Mouse (Mus musculus) Patski (cell line): Measurements from ENCODE around the gene Nod1. TPM values are rescaled to one million over a fixed set of nuclear protein-coding genes. Genes with fewer than 3 reads are reported as not detected.

ENCODE experiments used
- ATAC-seq: fragments of 100-300 bp; one replicate; pipeline ENCODE4 v1.8.0; 2021
- CTCF ChIA-PET: fragments of 350-600 bp; sonication (Branson Sonifier 250); formaldehyde crosslinking; loops from one replicate; lab custom pipeline; 2022; ENCODE audit warnings: inconsistent platforms; lab: Charles Lee
- POLR2A ChIA-PET: fragments of 350-600 bp; sonication (Branson Sonifier 250); formaldehyde crosslinking; loops from one replicate; lab custom pipeline; 2022; ENCODE audit warnings: antibody characterized with exemption, inconsistent platforms; lab: Charles Lee
- DNase-seq: peaks from one replicate; pipeline ENCODE4 v3.0.0-alpha.2; 2011; ENCODE audit warnings: low read depth, low spot score
- H3K27me3 ChIP-seq: fragments of 371-371 bp; one replicate; pipeline ENCODE4 v1.5.1; 2021
- CTCF ChIP-seq: fragments of 100-300 bp; IDR thresholded peaks from one replicate; pipeline ENCODE4 v1.5.1; 2021
- in situ Hi-C: fragments of 300-500 bp; cut with MboI; formaldehyde crosslinking; loops from 3 replicates; pipeline ENCODE4 v1.11.1; 2018; ENCODE audit warnings: low pct_unique_long_range_greater_than_20kb, mixed read lengths
- polyA plus RNA-seq: library from polyadenylated mRNA; unstranded; gene quantifications from one replicate; pipeline ENCODE4 v1.2.3, GENCODE M21; 2021

Gene Nod1
- polyA plus RNA-seq, 1 experiment from 2014 or later, result 6.3 TPM

GRCm38 (mm10) chr6:54988141-54988540, 15.7 kb upstream of the Nod1 start:
- no peak for ATAC-seq
- ChIA-PET CTCF (interaction anchor here (1.3 kb wide), 1 partner anchor 28 kb away, joined by 4 read pairs; no protein-coding TSS in a partner anchor), POLR2A (no interaction called here)
- in situ Hi-C loops, result no loop called here
- no peak for DNase-seq
- no peak for TF ChIP-seq CTCF
- H3K27me3 ChIP-seq, result no peaks in the 10 kb centered on the region

- in situ Hi-C loops, result no loop called here
- CTCF ChIA-PET, result interaction anchor here (0.9 to 2.2 kb wide), 2 partner anchors 11 to 175 kb away, joined by 3 to 9 read pairs; partner anchors contain the start of gene Nod1
- no peaks in the 10 kb centered on the region for H3K27me3 ChIP-seq
- POLR2A ChIA-PET, result no interaction called here
- no peak for TF ChIP-seq CTCF
- DNase-seq, result no peak
- ATAC-seq, result no peak
Observed at GRCm38 (mm10) chr6:54984096-54984495, 11.7 kb upstream of the Nod1 start.

GRCm38 (mm10) chr6:54983526-54984050, 11.2 kb upstream of the Nod1 start:
- TF ChIP-seq CTCF, result no peak
- no peak for ATAC-seq
- no peak for DNase-seq
- CTCF ChIA-PET, result interaction anchor here (0.9 to 5.1 kb wide), 3 partner anchors 8 to 174 kb away, joined by 3 to 34 read pairs (median 7); partner anchors contain the start of gene Ggct
- POLR2A ChIA-PET, result no interaction called here
- in situ Hi-C loops, result no loop called here
- H3K27me3 ChIP-seq, result no peaks in the 10 kb centered on the region

GRCm38 (mm10) chr6:54979426-54979825, 7.0 kb upstream of the Nod1 start:
- no peaks in the 10 kb centered on the region for H3K27me3 ChIP-seq
- in situ Hi-C loops, result no loop called here
- CTCF ChIA-PET, result interaction anchor here (5.1 kb wide), 1 partner anchor 12 kb away, joined by 34 read pairs; the partner anchor contains the start of gene Ggct
- DNase-seq, result no peak
- POLR2A ChIA-PET, result no interaction called here
- no peak for ATAC-seq
- no peak for TF ChIP-seq CTCF

- DNase-seq, result no peak
- TF ChIP-seq CTCF, result no peak
- ATAC-seq, result no peak
- in situ Hi-C loops, result no loop called here
- CTCF ChIA-PET, result interaction anchor here (3.0 kb wide), 1 partner anchor 16 kb away, joined by 21 read pairs; the partner anchor contains the start of gene Ggct
- H3K27me3 ChIP-seq, result no peaks in the 10 kb centered on the region
- POLR2A ChIA-PET, result no interaction called here
Observed at GRCm38 (mm10) chr6:54975616-54976015, 3.2 kb upstream of the Nod1 start.

- DNase-seq, result no peak
- peak; percentile 79 for TF ChIP-seq CTCF
- in situ Hi-C loops, result no loop called here
- peak; percentile 33 for ATAC-seq
- POLR2A ChIA-PET, result no interaction called here
- H3K27me3 ChIP-seq, result no peaks in the 10 kb centered on the region
- CTCF ChIA-PET, result interaction anchor here (0.8 to 3.0 kb wide), 8 partner anchors 8 to 162 kb away, joined by 3 to 21 read pairs (median 6); partner anchors contain the start of gene Ggct
Observed at GRCm38 (mm10) chr6:54974501-54974900, 2.1 kb upstream of the Nod1 start.

- DNase-seq (peak; percentile 9), ATAC-seq (peak; percentile 40)
- H3K27me3 ChIP-seq, result no peaks in the 10 kb centered on the region
- in situ Hi-C loops, result no loop called here
- ChIA-PET POLR2A (interaction anchor here (0.9 kb wide), 1 partner anchor 19 kb away, joined by 3 read pairs; no protein-coding TSS in a partner anchor), CTCF (interaction anchor here (1.8 to 3.0 kb wide), 4 partner anchors 10 to 43 kb away, joined by 5 to 21 read pairs (median 8); partner anchors contain the start of gene Ggct)
- TF ChIP-seq CTCF, result no peak
Observed at GRCm38 (mm10) chr6:54972929-54973211, 458 bp upstream of the Nod1 start.

GRCm38 (mm10) chr6:54971731-54972110, 691 bp downstream of the Nod1 start:
- in situ Hi-C loops, result no loop called here
- ATAC-seq, result peak; percentile 9
- peak; percentile 4 for DNase-seq
- no peaks in the 10 kb centered on the region for H3K27me3 ChIP-seq
- CTCF ChIA-PET, result no interaction called here
- POLR2A ChIA-PET, result interaction anchor here (0.7 kb wide), 1 partner anchor 155 kb away, joined by 3 read pairs; no protein-coding TSS in a partner anchor
- no peak for TF ChIP-seq CTCF

- in situ Hi-C loops, result no loop called here
- no peaks in the 10 kb centered on the region for H3K27me3 ChIP-seq
Observed at GRCm38 (mm10) chr6:54970506-54970905, 1.9 kb downstream of the Nod1 start.

GRCm38 (mm10) chr6:54969801-54970200, 2.6 kb downstream of the Nod1 start:
- in situ Hi-C loops, result no loop called here
- no peaks in the 10 kb centered on the region for H3K27me3 ChIP-seq
- TF ChIP-seq CTCF, result no peak
- DNase-seq (no peak), ATAC-seq (no peak)
- ChIA-PET POLR2A (no interaction called here), CTCF (interaction anchor here (1.4 kb wide), 1 partner anchor 46 kb away, joined by 3 read pairs; no protein-coding TSS in a partner anchor)

More at GRCm38 (mm10) chr6:54970506-54970905, 1.9 kb downstream of the Nod1 start:
- ATAC-seq, result no peak
- TF ChIP-seq CTCF, result no peak
- CTCF ChIA-PET, result interaction anchor here (1.4 kb wide), 1 partner anchor 46 kb away, joined by 3 read pairs; no protein-coding TSS in a partner anchor
- DNase-seq, result no peak
- POLR2A ChIA-PET, result no interaction called here

- no peak for TF ChIP-seq CTCF
- in situ Hi-C loops, result no loop called here
- CTCF ChIA-PET, result no interaction called here
- H3K27me3 ChIP-seq, result no peaks in the 10 kb centered on the region
- POLR2A ChIA-PET, result no interaction called here
- ATAC-seq (no peak), DNase-seq (no peak)
Observed at GRCm38 (mm10) chr6:54967591-54967990, 4.8 kb downstream of the Nod1 start.
